Mouse (Mus musculus) left cerebral cortex, postnatal 25 days (tissue): ENCODE measurements around the gene Vmn2r16. TPM values are rescaled to one million over a fixed set of nuclear protein-coding genes. Genes with fewer than 3 reads are reported as not detected.

Source experiments
- DNase-seq, 2 experiments: peaks; one replicate each; pipeline ENCODE4 v3.0.0; 2022; ENCODE audit warnings: low spot score in 2 of 2, mixed read lengths in 1 of 2
- intact Hi-C: fragments of 180-260 bp; cut with DNase I; formaldehyde crosslinking; loops from one replicate; pipeline ENCODE4 v1.15.1; 2025
- total RNA-seq, 2 experiments: library from RNA; stranded (reverse); gene quantifications; 2 replicates each; pipeline ENCODE4 v1.2.3; 2021

Gene Vmn2r16
- total RNA-seq: not detected

- no peak for DNase-seq
- intact Hi-C loops: no loop called here
Measured at GRCm38 (mm10) chr5:109329862-109330261, at the start of gene Vmn2r16. Gene Vmn2r16, plus strand, starts transcription at chr5:109330162.

- DNase-seq: no peak
- intact Hi-C loops: no loop called here
Measured at GRCm38 (mm10) chr5:109294655-109295054, 35.3 kb upstream of the Vmn2r16 start.

GRCm38 (mm10) chr5:109297544-109297943 lies 32.4 kb upstream of the Vmn2r16 start, which contains the start of gene Vmn2r15:
Gene Vmn2r15, minus strand, starts transcription at chr5:109297644.
- DNase-seq: no peak
- intact Hi-C loops: no loop called here

GRCm38 (mm10) chr5:109419388-109419787 lies 89.4 kb downstream of the Vmn2r16 start, which contains the start of gene Vmn2r17:
Gene Vmn2r17, plus strand, starts transcription at chr5:109419688.
- intact Hi-C loops: no loop called here
- no peak for DNase-seq

Other genes with a start within 250 kb of the Vmn2r16 start
- not detected for gene Vmn2r12, start 232.2 kb upstream of the Vmn2r16 start, total RNA-seq
- not detected for gene Vmn2r13, start 138.0 kb upstream of the Vmn2r16 start, total RNA-seq
- gene Vmn2r14, start 105.5 kb upstream of the Vmn2r16 start, total RNA-seq: not detected
- not detected for gene Vmn2r15, start 32.5 kb upstream of the Vmn2r16 start, total RNA-seq
- not detected for gene Vmn2r17, start 89.5 kb downstream of the Vmn2r16 start, total RNA-seq
- gene Crlf2, start 228.8 kb downstream of the Vmn2r16 start, total RNA-seq: 10 to 100 TPM; 32.8 to 36.9 TPM